Mouse (Mus musculus) testis, postnatal 14 days (tissue): ENCODE results near the gene Calm2.

Experiments
- DNase-seq: peaks from one replicate; pipeline ENCODE4 v3.0.0; 2021; ENCODE audit warnings: low spot score

Gene Calm2

GRCm38 (mm10) chr17:87458911-87459749, 12.4 kb upstream of the Calm2 start:
- DNase-seq, result peak; percentile 57

GRCm38 (mm10) chr17:87457961-87458360, 11.2 kb upstream of the Calm2 start:
- no peak for DNase-seq

- no peak for DNase-seq
These were observed 7.4 kb upstream of the Calm2 start for GRCm38 (mm10) chr17:87454121-87454520.

- DNase-seq, result no peak
These were observed 6.6 kb upstream of the Calm2 start for GRCm38 (mm10) chr17:87453336-87453735.

- no peak for DNase-seq
These were observed 2.1 kb upstream of the Calm2 start for GRCm38 (mm10) chr17:87448881-87449280.

- no peak for DNase-seq
These were observed 1.6 kb upstream of the Calm2 start for GRCm38 (mm10) chr17:87448339-87448738.

- DNase-seq, result no peak
These were observed 971 bp upstream of the Calm2 start for GRCm38 (mm10) chr17:87447612-87448200.

GRCm38 (mm10) chr17:87445917-87446766, 593 bp downstream of the Calm2 start:
- DNase-seq, result peak; percentile 80

GRCm38 (mm10) chr17:87445337-87445916, 1.3 kb downstream of the Calm2 start:
- DNase-seq, result peak; percentile 45

- DNase-seq, result no peak
These were observed 2.0 kb downstream of the Calm2 start for GRCm38 (mm10) chr17:87444763-87445162.

- no peak for DNase-seq
These were observed 5.2 kb downstream of the Calm2 start for GRCm38 (mm10) chr17:87441537-87441936.

- DNase-seq, result no peak
These were observed 7.3 kb downstream of the Calm2 start for GRCm38 (mm10) chr17:87439441-87439840.

GRCm38 (mm10) chr17:87433929-87434328, 12.8 kb downstream of the Calm2 start:
- no peak for DNase-seq

- DNase-seq, result no peak
These were observed 14.0 kb downstream of the Calm2 start for GRCm38 (mm10) chr17:87432743-87433142.

GRCm38 (mm10) chr17:87432314-87432713, 14.4 kb downstream of the Calm2 start:
- no peak for DNase-seq

- DNase-seq, result no peak
These were observed 17.3 kb downstream of the Calm2 start for GRCm38 (mm10) chr17:87429431-87429830.

GRCm38 (mm10) chr17:87427511-87427910, 19.2 kb downstream of the Calm2 start, which contains the start of gene Stpg4:
Gene Stpg4 (minus strand): TSS chr17:87427741.
- no peak for DNase-seq

GRCm38 (mm10) chr17:87418082-87418481, 28.7 kb downstream of the Calm2 start:
- DNase-seq, result no peak

GRCm38 (mm10) chr17:87406646-87407045, 40.1 kb downstream of the Calm2 start:
- DNase-seq, result no peak

GRCm38 (mm10) chr17:87405576-87405975, 41.2 kb downstream of the Calm2 start:
- DNase-seq, result no peak

- DNase-seq, result no peak
These were observed 43.3 kb downstream of the Calm2 start for GRCm38 (mm10) chr17:87403462-87403861.

GRCm38 (mm10) chr17:87402444-87402843, 44.3 kb downstream of the Calm2 start:
- DNase-seq, result no peak
